Mouse (Mus musculus): ENCODE measurements at regions not wholly inside any gene's neighbourhood (a gene's known extent, or its start where the extent isn't known, plus 50 kb on each side); places are given as distances from the start of the nearest gene placed in this dataset.

- Histone ChIP-seq H3K36me3 (ENCODE audit: control insufficient read depth, insufficient read depth, low read length) (no peaks in the 10 kb centered on the region), H3K27ac (ENCODE audit: control insufficient read depth, insufficient read depth, low read depth, low read length) (no peak overlapping the region), H3K4me1 (ENCODE audit: control insufficient read depth, insufficient read depth, low read length) (no peaks in the 10 kb centered on the region), H3K4me3 (ENCODE audit: control insufficient read depth, low read depth, low read length) (no peak overlapping the region), H3K27me3 (ENCODE audit: control insufficient read depth, insufficient read depth, low read length) (no peaks in the 10 kb centered on the region)
- TF ChIP-seq CTCF (IDR thresholded peaks at IDR 0.05; ENCODE audit: control insufficient read depth, insufficient read depth, insufficient replicate concordance, low read depth, low read length): no peak
- TF ChIP-seq POLR2A (IDR thresholded peaks at IDR 0.05; ENCODE audit: control insufficient read depth, low read depth, low read length): no peak
These were observed 360.6 kb upstream of the Rag2 start for GRCm38 (mm10) chr2:101263934-101264333.

GRCm38 (mm10) chr2:101266685-101267374 is 357.7 kb upstream of the Rag2 start:
- no peaks in the 10 kb centered on the region for H3K4me1 ChIP-seq (ENCODE audit: control insufficient read depth, insufficient read depth, low read length)
- no peaks in the 10 kb centered on the region for H3K36me3 ChIP-seq (ENCODE audit: control insufficient read depth, insufficient read depth, low read length)
- TF ChIP-seq POLR2A (IDR thresholded peaks at IDR 0.05; ENCODE audit: control insufficient read depth, low read depth, low read length) (no peak), CTCF (IDR thresholded peaks at IDR 0.05; ENCODE audit: control insufficient read depth, insufficient read depth, insufficient replicate concordance, low read depth, low read length) (no peak)
- H3K27ac ChIP-seq (ENCODE audit: control insufficient read depth, insufficient read depth, low read depth, low read length): no peak overlapping the region
- no peak overlapping the region for H3K4me3 ChIP-seq (ENCODE audit: control insufficient read depth, low read depth, low read length)
- no peaks in the 10 kb centered on the region for H3K27me3 ChIP-seq (ENCODE audit: control insufficient read depth, insufficient read depth, low read length)

- TF ChIP-seq CTCF (IDR thresholded peaks at IDR 0.05; ENCODE audit: control insufficient read depth, insufficient read depth, insufficient replicate concordance, low read depth, low read length) (no peak), POLR2A (IDR thresholded peaks at IDR 0.05; ENCODE audit: control insufficient read depth, low read depth, low read length) (no peak)
- Histone ChIP-seq H3K4me3 (ENCODE audit: control insufficient read depth, low read depth, low read length) (no peak overlapping the region), H3K27me3 (ENCODE audit: control insufficient read depth, insufficient read depth, low read length) (no peaks in the 10 kb centered on the region), H3K27ac (ENCODE audit: control insufficient read depth, insufficient read depth, low read depth, low read length) (no peak overlapping the region), H3K4me1 (ENCODE audit: control insufficient read depth, insufficient read depth, low read length) (no peaks in the 10 kb centered on the region), H3K36me3 (ENCODE audit: control insufficient read depth, insufficient read depth, low read length) (no peaks in the 10 kb centered on the region)
These were observed 350.4 kb upstream of the Rag2 start for GRCm38 (mm10) chr2:101274045-101274664.

- no peak overlapping the region for H3K27ac ChIP-seq (ENCODE audit: control insufficient read depth, insufficient read depth, low read depth, low read length)
- H3K36me3 ChIP-seq (ENCODE audit: control insufficient read depth, insufficient read depth, low read length): no peaks in the 10 kb centered on the region
- TF ChIP-seq POLR2A (IDR thresholded peaks at IDR 0.05; ENCODE audit: control insufficient read depth, low read depth, low read length) (no peak), CTCF (IDR thresholded peaks at IDR 0.05; ENCODE audit: control insufficient read depth, insufficient read depth, insufficient replicate concordance, low read depth, low read length) (no peak)
- no peaks in the 10 kb centered on the region for H3K4me1 ChIP-seq (ENCODE audit: control insufficient read depth, insufficient read depth, low read length)
- H3K4me3 ChIP-seq (ENCODE audit: control insufficient read depth, low read depth, low read length): no peak overlapping the region
- no peaks in the 10 kb centered on the region for H3K27me3 ChIP-seq (ENCODE audit: control insufficient read depth, insufficient read depth, low read length)
These were observed 339.6 kb upstream of the Rag2 start for GRCm38 (mm10) chr2:101284886-101285285.

- no peak overlapping the region for H3K27ac ChIP-seq (ENCODE audit: control insufficient read depth, insufficient read depth, low read depth, low read length)
- H3K4me3 ChIP-seq (ENCODE audit: control insufficient read depth, low read depth, low read length): no peak overlapping the region
- H3K36me3 ChIP-seq (ENCODE audit: control insufficient read depth, insufficient read depth, low read length): no peaks in the 10 kb centered on the region
- TF ChIP-seq POLR2A (IDR thresholded peaks at IDR 0.05; ENCODE audit: control insufficient read depth, low read depth, low read length) (no peak), CTCF (IDR thresholded peaks at IDR 0.05; ENCODE audit: control insufficient read depth, insufficient read depth, insufficient replicate concordance, low read depth, low read length) (no peak)
- H3K4me1 ChIP-seq (ENCODE audit: control insufficient read depth, insufficient read depth, low read length): no peaks in the 10 kb centered on the region
- H3K27me3 ChIP-seq (ENCODE audit: control insufficient read depth, insufficient read depth, low read length): no peaks in the 10 kb centered on the region
These were observed 336.4 kb upstream of the Rag2 start for GRCm38 (mm10) chr2:101288119-101288518.

GRCm38 (mm10) chr2:101289168-101289567 is 335.4 kb upstream of the Rag2 start:
- no peak for TF ChIP-seq POLR2A (IDR thresholded peaks at IDR 0.05; ENCODE audit: control insufficient read depth, low read depth, low read length)
- no peak; the same call in 1 of the 2 replicates for TF ChIP-seq CTCF (IDR thresholded peaks at IDR 0.05; ENCODE audit: control insufficient read depth, insufficient read depth, insufficient replicate concordance, low read depth, low read length)
- H3K4me3 ChIP-seq (ENCODE audit: control insufficient read depth, low read depth, low read length): no peak overlapping the region
- no peaks in the 10 kb centered on the region for H3K27me3 ChIP-seq (ENCODE audit: control insufficient read depth, insufficient read depth, low read length)
- no peaks in the 10 kb centered on the region for H3K36me3 ChIP-seq (ENCODE audit: control insufficient read depth, insufficient read depth, low read length)
- H3K4me1 ChIP-seq (ENCODE audit: control insufficient read depth, insufficient read depth, low read length): no peaks in the 10 kb centered on the region
- H3K27ac ChIP-seq (ENCODE audit: control insufficient read depth, insufficient read depth, low read depth, low read length): no peak overlapping the region

GRCm38 (mm10) chr2:101290738-101291137 is 333.8 kb upstream of the Rag2 start:
- TF ChIP-seq POLR2A (IDR thresholded peaks at IDR 0.05; ENCODE audit: control insufficient read depth, low read depth, low read length) (no peak), CTCF (IDR thresholded peaks at IDR 0.05; ENCODE audit: control insufficient read depth, insufficient read depth, insufficient replicate concordance, low read depth, low read length) (no peak)
- no peaks in the 10 kb centered on the region for H3K36me3 ChIP-seq (ENCODE audit: control insufficient read depth, insufficient read depth, low read length)
- no peak overlapping the region for H3K4me3 ChIP-seq (ENCODE audit: control insufficient read depth, low read depth, low read length)
- H3K4me1 ChIP-seq (ENCODE audit: control insufficient read depth, insufficient read depth, low read length): no peaks in the 10 kb centered on the region
- no peaks in the 10 kb centered on the region for H3K27me3 ChIP-seq (ENCODE audit: control insufficient read depth, insufficient read depth, low read length)
- H3K27ac ChIP-seq (ENCODE audit: control insufficient read depth, insufficient read depth, low read depth, low read length): no peak overlapping the region

Data from testis, adult 2 months (tissue).